Mouse (Mus musculus) heart, postnatal 36 days (tissue): Measurements from ENCODE around the gene Ipo5. TPM values are rescaled to one million over a fixed set of nuclear protein-coding genes. Genes with fewer than 3 reads are reported as not detected.

Source experiments
- DNase-seq, 2 experiments: peaks; one replicate each; pipeline ENCODE4 v3.0.0; 2021 to 2022
- intact Hi-C: fragments of 180-260 bp; cut with DNase I; formaldehyde crosslinking; loops from one replicate; pipeline ENCODE4 v1.15.1; 2025
- total RNA-seq, 2 experiments: library from RNA; stranded (reverse); gene quantifications; 2 replicates each; pipeline ENCODE4 v1.2.3; 2021

Gene Ipo5
- total RNA-seq, 2 experiments from 2014 or later = 103 to 108 TPM

GRCm38 (mm10) chr14:120912916-120913315 is 1.9 kb downstream of the Ipo5 start:
- no peak for DNase-seq
- intact Hi-C loops = loop anchor here (5.0 to 10.0 kb wide), 2 partner anchors 124 to 438 kb away; partner anchors contain the start of genes Farp1 and Rap2a

DNA sequence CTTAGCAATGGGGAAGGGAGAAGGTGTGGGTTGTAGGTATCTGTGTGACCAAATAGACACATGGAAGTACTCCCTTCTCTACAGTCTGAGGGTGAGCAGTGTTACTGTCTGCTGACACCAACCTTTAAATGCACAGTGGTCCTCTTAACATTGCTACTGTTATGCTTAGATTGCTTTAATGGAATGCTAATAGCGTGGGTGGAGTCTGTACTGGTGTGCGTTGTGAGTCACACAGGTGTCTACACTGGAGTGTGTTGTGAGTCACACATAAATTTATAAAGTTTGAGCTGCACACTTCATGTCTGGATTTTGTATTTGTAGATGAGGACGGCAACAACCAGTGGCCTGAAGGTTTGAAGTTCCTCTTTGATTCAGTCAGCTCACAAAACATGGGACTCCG is 10.8 kb downstream of the Ipo5 start:
- intact Hi-C loops = no loop called here
- DNase-seq = no peak

DNA sequence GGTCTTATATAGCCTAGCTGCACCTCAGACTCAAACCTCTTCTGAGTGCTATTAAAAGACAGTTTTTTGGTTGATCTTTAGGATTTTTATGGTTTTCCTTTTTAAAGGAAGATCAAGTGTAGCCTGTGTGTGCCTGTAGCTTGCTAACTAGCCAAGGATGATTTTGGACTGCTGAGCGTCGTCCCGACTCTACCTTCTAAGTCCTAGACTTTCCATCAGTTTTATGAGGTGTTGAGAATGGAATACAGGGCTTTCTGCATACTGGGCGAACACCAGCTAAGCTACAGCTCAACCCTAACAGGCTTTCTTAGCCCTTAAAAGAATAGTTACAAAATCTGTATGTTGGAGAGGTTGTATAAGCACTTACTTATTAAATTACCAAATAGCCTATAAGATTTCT is 13.0 kb downstream of the Ipo5 start:
- DNase-seq = no peak
- intact Hi-C loops = no loop called here

GRCm38 (mm10) chr14:120925731-120926585 is 14.9 kb downstream of the Ipo5 start:
- no peak for DNase-seq
- intact Hi-C loops = no loop called here

DNA sequence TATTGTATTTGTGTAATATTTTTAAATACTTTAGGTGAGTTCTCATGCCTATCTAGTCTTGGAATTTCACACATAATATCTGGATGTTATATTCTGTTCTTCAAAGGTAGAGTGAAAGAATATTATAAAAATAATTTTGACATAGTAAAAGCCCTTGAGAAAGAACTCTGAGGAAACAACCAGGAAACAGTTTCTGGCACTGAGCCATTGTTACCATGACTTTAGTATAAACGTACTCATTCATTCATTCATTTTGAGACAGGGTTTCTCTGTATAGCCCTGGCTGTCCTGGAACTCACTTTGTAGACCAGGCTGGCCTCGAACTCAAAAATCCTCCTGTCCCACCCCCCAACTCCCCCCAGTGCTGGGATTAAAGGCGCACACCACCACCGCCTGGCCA is 20.2 kb downstream of the Ipo5 start:
- DNase-seq = no peak
- intact Hi-C loops = no loop called here

DNA sequence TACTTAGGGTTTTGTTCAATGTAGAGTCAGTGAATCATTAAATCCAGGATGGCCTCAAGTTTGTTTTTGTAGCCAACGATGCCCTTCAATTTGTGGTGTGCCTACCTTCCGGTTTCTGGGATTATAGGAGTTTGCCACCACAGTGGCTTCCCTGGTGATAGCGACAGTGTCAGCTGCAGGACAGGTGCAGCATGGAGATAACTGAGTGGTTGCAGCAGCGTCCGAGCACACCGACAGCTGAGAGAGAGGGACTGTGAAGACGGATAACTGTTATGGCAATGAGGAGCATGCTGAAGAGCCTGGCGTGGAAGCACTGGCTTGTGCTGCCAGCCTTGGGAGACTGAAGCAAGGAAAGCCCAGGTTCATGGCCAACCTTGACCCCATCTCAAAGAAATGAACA is 22.6 kb downstream of the Ipo5 start:
- intact Hi-C loops = no loop called here
- no peak for DNase-seq

DNA sequence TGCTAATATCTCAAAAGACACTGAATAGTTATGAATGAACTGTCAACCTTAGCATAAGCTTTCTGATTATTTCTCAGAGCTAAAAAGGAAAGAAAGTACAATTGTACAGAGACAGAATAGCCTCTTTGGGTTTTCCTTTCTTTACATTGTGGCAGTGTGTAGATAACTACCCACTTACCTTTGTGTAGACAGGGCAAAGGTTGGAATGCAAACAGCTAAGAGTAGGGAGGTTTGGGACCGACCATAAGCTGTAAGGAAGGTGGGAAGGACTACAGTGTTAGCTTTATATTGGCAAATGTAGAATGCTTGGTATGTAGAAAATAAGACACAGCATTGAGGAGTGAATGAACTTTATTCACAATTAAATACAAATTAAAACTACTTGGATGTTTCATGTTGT is 26.1 kb downstream of the Ipo5 start:
- DNase-seq = no peak
- intact Hi-C loops = no loop called here

DNA sequence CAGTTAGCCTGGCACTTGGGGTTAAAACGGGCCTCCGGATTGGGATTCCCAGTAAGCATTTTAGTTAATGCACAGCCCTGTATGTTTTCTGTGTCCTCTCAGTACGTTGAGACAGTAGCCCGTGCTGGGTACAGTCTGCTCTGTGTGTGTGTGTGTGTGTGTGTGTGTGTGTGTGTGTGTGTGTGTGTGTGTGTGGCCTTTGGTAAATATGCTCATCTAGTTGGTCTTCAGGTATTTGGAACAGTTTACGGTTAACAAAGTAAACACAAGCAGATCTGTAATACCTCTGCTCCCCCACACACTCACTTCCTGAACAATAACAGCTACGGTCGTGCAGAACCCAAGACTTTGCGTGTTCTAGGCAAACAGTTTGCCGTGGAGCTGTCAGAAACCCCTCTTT is 31.8 kb downstream of the Ipo5 start:
- intact Hi-C loops = no loop called here
- no peak for DNase-seq

GRCm38 (mm10) chr14:120945146-120945545 is 34.1 kb downstream of the Ipo5 start:
- DNase-seq = no peak
- intact Hi-C loops = no loop called here

DNA sequence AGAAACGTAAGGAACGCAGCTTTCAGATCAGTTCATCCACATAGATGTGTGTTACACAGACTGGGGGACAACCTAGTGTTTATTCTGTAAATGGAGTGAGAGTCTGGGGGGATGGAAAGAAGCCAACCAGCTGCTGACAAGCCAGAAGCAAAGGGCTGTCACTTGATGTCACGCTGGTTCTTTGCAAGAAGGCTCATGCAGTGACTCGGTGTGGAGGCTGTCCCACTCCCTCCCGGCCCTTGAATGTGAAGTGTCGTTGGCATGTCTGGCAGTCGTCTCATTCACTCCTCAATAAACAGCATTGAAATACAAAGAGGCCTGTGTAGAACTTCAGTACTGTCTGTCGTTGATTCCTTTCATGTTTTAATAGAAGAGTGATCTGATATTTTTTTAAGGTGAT is 36.1 kb downstream of the Ipo5 start:
- intact Hi-C loops = no loop called here
- no peak for DNase-seq

GRCm38 (mm10) chr14:120949002-120949401 is 38.0 kb downstream of the Ipo5 start:
- DNase-seq = no peak
- intact Hi-C loops = no loop called here

DNA sequence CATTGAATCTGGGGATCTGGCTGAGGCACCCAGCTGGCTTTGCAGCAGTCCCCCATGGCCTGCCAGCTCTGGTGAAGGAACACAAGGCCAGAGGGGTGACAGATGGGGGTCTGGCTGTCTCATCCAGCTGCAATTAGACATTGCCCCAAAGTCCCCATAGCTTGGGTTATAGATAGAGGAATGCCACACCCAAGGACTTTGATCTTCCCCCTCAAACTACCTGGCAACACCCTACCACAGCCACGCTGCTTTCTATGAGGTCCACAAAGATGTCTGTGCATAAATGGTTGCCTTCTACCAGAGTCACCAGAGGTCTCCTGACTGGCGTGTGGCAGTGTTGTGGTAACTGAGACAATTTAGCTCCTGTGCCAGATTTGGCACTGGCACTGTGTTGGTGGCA is 39.0 kb downstream of the Ipo5 start:
- intact Hi-C loops = no loop called here
- no peak for DNase-seq

GRCm38 (mm10) chr14:120952434-120952833 is 41.4 kb downstream of the Ipo5 start:
- DNase-seq = no peak
- intact Hi-C loops = no loop called here

DNA sequence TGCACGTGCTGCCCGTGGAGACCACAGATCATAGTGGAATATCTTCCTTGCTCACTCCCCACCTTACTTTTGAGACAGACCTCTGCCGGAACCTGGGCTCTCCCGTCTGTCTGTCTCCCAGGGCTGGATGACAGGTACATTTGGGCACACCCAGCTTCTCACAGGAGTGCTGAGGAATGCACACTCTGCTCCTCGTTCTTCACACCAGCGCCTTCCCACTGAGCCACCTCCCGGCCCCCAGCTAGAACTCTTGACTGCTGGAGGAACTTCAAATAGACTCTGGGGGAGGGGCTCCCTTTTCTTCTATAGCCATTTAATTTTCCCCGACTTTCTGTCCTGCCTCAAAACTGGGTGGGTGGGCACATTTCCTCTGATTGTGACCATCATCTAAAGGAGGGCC is 49.5 kb downstream of the Ipo5 start:
- intact Hi-C loops = no loop called here
- DNase-seq = no peak

- DNase-seq = no peak
- intact Hi-C loops = no loop called here
Observed at GRCm38 (mm10) chr14:120960991-120961390, 50.0 kb downstream of the Ipo5 start.

GRCm38 (mm10) chr14:120967072-120967471 is 56.0 kb downstream of the Ipo5 start:
- DNase-seq = no peak
- intact Hi-C loops = no loop called here

DNA sequence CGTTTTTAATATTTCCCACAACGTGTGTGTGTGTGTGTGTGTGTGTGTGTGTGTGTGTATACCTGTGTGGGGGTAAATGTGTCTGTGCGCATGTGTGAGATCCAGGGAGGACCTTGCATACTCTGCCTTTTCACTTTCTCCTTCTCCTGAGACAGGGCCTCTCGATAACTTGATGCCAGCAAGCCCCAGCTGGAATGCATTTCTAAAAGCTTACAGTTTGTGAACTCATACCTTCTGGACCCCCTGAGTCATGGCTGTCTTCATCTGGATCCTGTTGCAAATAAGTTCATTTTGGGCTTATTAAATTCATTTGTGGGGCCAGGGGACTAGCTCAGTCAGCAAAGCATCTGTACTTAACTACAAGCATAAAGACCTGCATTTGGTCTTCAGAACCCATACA is 57.7 kb downstream of the Ipo5 start:
- no peak for DNase-seq
- intact Hi-C loops = no loop called here

DNA sequence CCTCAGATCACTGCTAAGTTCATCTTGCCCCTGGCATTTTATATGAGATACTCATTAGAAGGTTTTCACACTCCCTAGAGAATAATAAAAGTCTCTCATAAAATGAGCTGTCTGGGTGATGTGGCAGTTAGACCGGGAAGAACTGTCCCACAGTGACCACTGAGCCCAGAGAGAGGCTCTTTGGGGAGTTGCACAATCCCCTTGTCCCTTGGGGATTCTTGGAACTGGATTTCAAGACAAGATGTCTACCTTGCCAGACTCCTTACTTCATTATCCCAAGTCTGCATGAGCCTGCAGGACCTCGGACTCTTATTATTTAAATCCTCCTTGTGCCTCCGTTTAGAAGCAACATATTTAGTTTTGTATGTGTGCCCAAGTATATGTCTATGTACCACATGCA is 58.6 kb downstream of the Ipo5 start:
- intact Hi-C loops = loop anchor here (5.0 kb wide), 1 partner anchor 137 kb away; no protein-coding TSS in a partner anchor
- no peak for DNase-seq

DNA sequence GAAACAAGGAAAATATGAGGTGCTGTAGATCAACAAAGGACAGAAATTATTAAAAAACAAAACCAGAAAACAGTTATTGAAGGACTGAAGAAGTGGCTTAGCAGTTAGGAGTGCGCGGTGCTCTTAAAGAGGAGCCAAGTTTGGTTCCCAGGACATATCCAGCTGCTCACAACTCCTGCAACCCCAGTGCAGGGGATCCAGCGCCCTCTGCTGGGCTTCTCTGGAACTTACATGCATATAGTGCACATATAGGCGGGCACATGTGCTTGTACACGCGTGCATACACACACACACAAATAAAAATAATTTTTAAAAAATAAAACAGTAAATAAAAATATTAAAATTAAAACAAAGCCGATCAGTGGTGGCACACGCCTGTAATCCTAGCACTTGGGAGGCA is 59.6 kb downstream of the Ipo5 start:
- no peak for DNase-seq
- intact Hi-C loops = loop anchor here (5.0 kb wide), 1 partner anchor 138 kb away; no protein-coding TSS in a partner anchor

- intact Hi-C loops = loop anchor here (5.0 kb wide), 1 partner anchor 139 kb away; no protein-coding TSS in a partner anchor
- DNase-seq = no peak
Observed at GRCm38 (mm10) chr14:120971313-120971712, 60.3 kb downstream of the Ipo5 start.

DNA sequence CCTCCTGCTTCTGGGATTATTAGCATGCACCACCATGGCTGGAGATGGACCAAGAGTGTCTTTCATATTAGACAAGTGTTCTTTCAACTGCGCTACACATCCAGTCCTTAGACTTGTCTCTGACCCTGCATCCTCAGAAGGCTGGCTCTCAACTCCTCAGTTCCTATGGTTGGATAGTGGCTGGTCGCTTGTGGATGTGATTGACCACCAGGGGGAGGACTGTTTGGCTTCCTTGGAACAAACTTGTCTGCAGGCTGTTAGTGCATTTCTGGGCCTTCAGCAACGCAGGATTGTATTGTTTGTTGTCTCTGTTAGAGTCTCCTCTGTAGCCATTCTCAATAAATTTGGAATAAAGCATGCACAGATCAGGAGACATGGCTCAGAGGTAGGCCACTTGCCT is 68.5 kb downstream of the Ipo5 start:
- DNase-seq = peak; percentile 15
- intact Hi-C loops = loop anchor here (2.0 kb wide), 1 partner anchor 241 kb away; no protein-coding TSS in a partner anchor

DNA sequence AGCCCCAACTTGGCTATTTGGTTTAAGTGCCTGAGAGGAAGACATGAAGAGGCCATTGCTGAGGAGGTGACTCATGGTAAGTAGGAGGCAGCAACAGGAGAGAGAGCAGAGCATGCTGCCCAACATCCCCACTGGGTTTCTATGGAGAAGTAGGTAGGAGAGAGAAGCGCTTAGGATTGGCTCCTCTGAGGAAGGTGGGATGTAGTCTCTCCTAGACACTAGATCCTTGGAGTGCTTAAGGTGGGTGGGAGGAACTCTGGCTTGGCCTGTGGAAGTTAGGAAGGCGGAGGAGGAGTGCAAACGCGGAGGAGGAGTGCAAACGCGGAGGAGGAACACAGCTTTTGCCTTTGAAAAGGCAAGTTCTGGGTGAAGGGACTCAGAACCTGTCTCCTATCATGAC is 78.1 kb downstream of the Ipo5 start:
- intact Hi-C loops = no loop called here
- DNase-seq = no peak
